Mouse (Mus musculus) kidney, embryonic 14.5 days (tissue): ENCODE results near the gene Ubtf. TPM values are rescaled to one million over a fixed set of nuclear protein-coding genes. Genes with fewer than 3 reads are reported as not detected.

Source experiments
- ATAC-seq: fragments of 200-750 bp; cut with Nextera tagmentation; 2 replicates; pipeline ENCODE4 v1.8.0; 2017; ENCODE audit warnings: moderate number of reproducible peaks, mild to moderate bottlenecking, moderate TSS enrichment, moderate library complexity; ENCODE audit not compliant: low FRiP score, low TSS enrichment
- H3K27ac ChIP-seq: fragments of 300-500 bp; sonication (generic); 2 replicates; pipeline ENCODE4 v1.5.1; 2014; ENCODE audit warnings: low read depth, mild to moderate bottlenecking, low read length, moderate library complexity, mixed read lengths
- H3K27me3 ChIP-seq: fragments of 300-500 bp; sonication (generic); 2 replicates; pipeline ENCODE4 v1.6.1; 2014; ENCODE audit warnings: mild to moderate bottlenecking, low read length; ENCODE audit not compliant: control insufficient read depth, insufficient read depth
- H3K36me3 ChIP-seq: fragments of 300-500 bp; sonication (generic); 2 replicates; pipeline ENCODE4 v1.6.1; 2014; ENCODE audit warnings: low read length, mixed read lengths; ENCODE audit not compliant: control insufficient read depth, insufficient read depth
- H3K4me1 ChIP-seq: fragments of 300-500 bp; sonication (generic); 2 replicates; pipeline ENCODE4 v1.6.1; 2014; ENCODE audit warnings: low read length, mixed read lengths; ENCODE audit not compliant: control insufficient read depth, insufficient read depth
- H3K4me2 ChIP-seq: fragments of 300-500 bp; sonication (generic); replicated peaks from 2 replicates; pipeline ENCODE4 v1.6.1; 2014; ENCODE audit warnings: low read depth, mild to moderate bottlenecking, low read length
- H3K4me3 ChIP-seq: fragments of 300-500 bp; sonication (generic); 2 replicates; pipeline ENCODE4 v1.5.1; 2014; ENCODE audit warnings: mild to moderate bottlenecking, low read length
- H3K9ac ChIP-seq: fragments of 300-500 bp; sonication (generic); 2 replicates; pipeline ENCODE4 v1.6.1; 2014; ENCODE audit warnings: low read depth, mild to moderate bottlenecking, low read length, moderate library complexity
- H3K9me3 ChIP-seq: fragments of 300-500 bp; sonication (generic); 2 replicates; pipeline ENCODE4 v1.6.1; 2016; ENCODE audit warnings: low read length; ENCODE audit not compliant: control insufficient read depth
- WGBS: fragments of 180-500 bp; shearing (Covaris S2); extraction: QIAGEN DNeasy Blood & Tissue Kit; methylation state at CpG from one replicate; pipeline ENCODE4 v1.1.7; 2014; 5-methylcytosine and 5-hydroxymethylcytosine counted together
- polyA plus RNA-seq: library from polyadenylated mRNA; unstranded; fragments of >200 nt; fragmentation: Nextera tagmentation; extraction: Ambion mirVana; gene quantifications from 2 replicates; pipeline ENCODE4 v1.2.1, GENCODE M21; 2014

The Ubtf gene
- polyA plus RNA-seq, 1 experiment from 2014 or later, result 105 TPM

GRCm38 (mm10) chr11:102257514-102257913 lies 62.0 kb downstream of the Ubtf start:
- 38% methylated on average over 9 of the region's 9 CpGs for WGBS
- Histone ChIP-seq H3K4me2 (no peak overlapping the region), H3K9ac (no peak overlapping the region), H3K4me1 (no peaks in the 10 kb centered on the region), H3K36me3 (peaks cover 58% of the 10 kb centered on the region), H3K27me3 (no peaks in the 10 kb centered on the region), H3K9me3 (no peaks in the 10 kb centered on the region), H3K27ac (no peak overlapping the region), H3K4me3 (no peak overlapping the region)
- ATAC-seq, result no peak

Other genes with a start within 250 kb of the Ubtf start
- gene Mpp2, start 231.2 kb downstream of the Ubtf start, polyA plus RNA-seq, result 6.9 and 10.3 TPM in 2 replicates
- gene Ppy, start 218.4 kb downstream of the Ubtf start, polyA plus RNA-seq, result not detected in 2 replicates
- gene Pyy, start 211.9 kb downstream of the Ubtf start, polyA plus RNA-seq, result not detected in 2 replicates
- 0.09 TPM in 1 of 2 replicates, not detected in the other for gene Nags, start 174.2 kb downstream of the Ubtf start, polyA plus RNA-seq
- 26.5 and 28.2 TPM in 2 replicates for gene Tmem101, start 163.3 kb downstream of the Ubtf start, polyA plus RNA-seq
- 93.9 and 106 TPM in 2 replicates for gene Lsm12, start 134.4 kb downstream of the Ubtf start, polyA plus RNA-seq
- gene G6pc3, start 130.1 kb downstream of the Ubtf start, polyA plus RNA-seq, result 42.5 and 50.6 TPM in 2 replicates
- gene Hdac5, start 89.6 kb downstream of the Ubtf start, polyA plus RNA-seq, result 21.6 and 29.1 TPM in 2 replicates
- gene BC030867, start 70.9 kb downstream of the Ubtf start, polyA plus RNA-seq, result 18.2 and 22.9 TPM in 2 replicates
- gene Asb16, start 51.0 kb downstream of the Ubtf start, polyA plus RNA-seq, result 0.09 TPM in 1 of 2 replicates, not detected in the other
- 41.6 and 54.2 TPM in 2 replicates for gene Tmub2, start 34.8 kb downstream of the Ubtf start, polyA plus RNA-seq
- gene Atxn7l3, start 23.1 kb downstream of the Ubtf start, polyA plus RNA-seq, result 15.2 and 18.6 TPM in 2 replicates
- 3.0 and 3.3 TPM in 2 replicates for gene Slc4a1, start 46.5 kb upstream of the Ubtf start, polyA plus RNA-seq
- gene Rundc3a, start 73.7 kb upstream of the Ubtf start, polyA plus RNA-seq, result 1.7 and 1.9 TPM in 2 replicates
- 224 and 274 TPM in 2 replicates for gene Slc25a39, start 88.2 kb upstream of the Ubtf start, polyA plus RNA-seq
- 81.0 and 103 TPM in 2 replicates for gene Grn, start 110.6 kb upstream of the Ubtf start, polyA plus RNA-seq
- 12.3 and 14.7 TPM in 2 replicates for gene Fam171a2, start 127.9 kb upstream of the Ubtf start, polyA plus RNA-seq
- 5.8 and 6.4 TPM in 2 replicates for gene Itga2b, start 150.4 kb upstream of the Ubtf start, polyA plus RNA-seq
- 37.3 and 60.6 TPM in 2 replicates for gene Gpatch8, start 236.7 kb upstream of the Ubtf start, polyA plus RNA-seq